1 mouse cellular context compared by ENCODE assay signal in the genomic region with DNA sequence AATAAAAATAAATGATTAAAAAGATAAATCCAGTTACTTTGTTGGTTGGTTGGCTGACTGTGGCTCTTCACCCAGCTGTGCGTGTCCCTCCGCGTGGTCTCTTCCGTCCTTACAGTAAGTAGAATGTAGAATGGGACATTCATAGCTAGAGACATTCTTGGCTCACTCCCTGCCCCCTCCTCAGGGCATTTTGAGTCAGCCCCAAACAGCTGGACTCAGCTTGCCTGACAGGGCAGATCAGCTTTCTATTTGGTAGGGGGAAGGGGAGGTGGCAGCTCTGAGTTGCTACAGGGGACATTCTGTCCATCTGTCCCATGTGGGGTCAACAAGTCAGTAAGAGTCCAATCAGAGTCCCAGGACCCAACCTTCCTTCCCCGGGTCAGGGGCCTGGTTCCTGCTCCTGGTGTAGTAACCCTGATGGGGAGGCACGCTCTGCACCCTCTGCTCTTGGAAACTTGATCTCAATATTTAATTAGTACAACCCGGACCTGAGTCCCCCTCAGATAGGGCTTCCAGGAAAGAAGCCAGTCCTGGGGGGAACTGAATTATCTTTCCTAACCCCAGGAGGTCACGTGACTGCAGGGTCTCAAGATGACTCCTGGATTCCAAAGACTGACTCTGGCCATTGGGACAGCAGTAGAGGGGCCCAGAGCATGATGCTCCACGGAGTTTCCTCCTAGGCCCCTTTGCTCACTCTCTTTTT.
TF ChIP-seq lines count a peak whose summit lies in the region.

No protein-coding gene starts in this region.

TF ChIP-seq in CH12.LX, 34 proteins besides CTCF, POLR2A, EP300 and RAD21:
- TF ChIP-seq KAT2A (IDR thresholded peaks at IDR 0.05; ENCODE audit: insufficient replicate concordance, low read length) (no peak), MYC (IDR thresholded peaks at IDR 0.05; ENCODE audit: low read depth, low read length) (peak; percentile 86), ZNF384 (IDR thresholded peaks at IDR 0.05; ENCODE audit: low read depth, low read length) (peak; percentile 41; the same call in 1 of the 2 replicates), SMC3 (IDR thresholded peaks at IDR 0.05; ENCODE audit: low read depth, low read length) (0 out of 2 replicates have a peak, but pooled peaks have one; percentile 7), E2F4 (IDR thresholded peaks at IDR 0.05; ENCODE audit: insufficient replicate concordance, low read depth, low read length) (no peak), SIN3A (IDR thresholded peaks at IDR 0.05; ENCODE audit: low read length) (peak; percentile 91; the same call in 1 of the 2 replicates), MEF2A (IDR thresholded peaks at IDR 0.05; ENCODE audit: borderline replicate concordance, low read depth, low read length) (peak; percentile 90), PAX5 (IDR thresholded peaks at IDR 0.05; ENCODE audit: low read length) (no peak), JUND (conservative IDR thresholded peaks at IDR 0.05; ENCODE audit: low read depth, low read length) (peak; percentile 76), ETS1 (conservative IDR thresholded peaks at IDR 0.05; ENCODE audit: low read depth, low read length) (peak; percentile 96), NRF1 (IDR thresholded peaks at IDR 0.05; ENCODE audit: low read depth, low read length) (no peak), TBP (conservative IDR thresholded peaks at IDR 0.05; ENCODE audit: low read depth, low read length) (peak; percentile 68; the same call in 1 of the 2 replicates), ZMIZ1 (IDR thresholded peaks at IDR 0.05; ENCODE audit: low read depth, low read length) (no peak), IRF4 (IDR thresholded peaks at IDR 0.05; ENCODE audit: low read depth, low read length) (peak; percentile 98), NELFE (IDR thresholded peaks at IDR 0.05; ENCODE audit: low read depth, low read length) (peak; percentile 56), TCF12 (IDR thresholded peaks at IDR 0.05; ENCODE audit: low read depth, low read length) (peak; percentile 98), MAX (IDR thresholded peaks at IDR 0.05; ENCODE audit: low read length) (peak; percentile 79), HCFC1 (IDR thresholded peaks at IDR 0.05; ENCODE audit: low read depth, low read length) (no peak), MAFK (IDR thresholded peaks at IDR 0.05; ENCODE audit: insufficient replicate concordance, low read length) (peak; percentile 49; the same call in 1 of the 2 replicates), GABPA (IDR thresholded peaks at IDR 0.05; ENCODE audit: insufficient replicate concordance, low read depth, low read length) (no peak), USF2 (conservative IDR thresholded peaks at IDR 0.05; ENCODE audit: low read depth, low read length) (peak; percentile 79), ZKSCAN1 (IDR thresholded peaks at IDR 0.05; ENCODE audit: borderline replicate concordance, low read depth, low read length) (no peak), POLR2AphosphoS2 (IDR thresholded peaks at IDR 0.05; ENCODE audit: low read depth, low read length) (peak; percentile 25; the same call in 1 of the 2 replicates), MAZ (IDR thresholded peaks at IDR 0.05; ENCODE audit: low read depth, low read length) (peak; percentile 97), CHD2 (IDR thresholded peaks at IDR 0.05; ENCODE audit: low read length) (peak; percentile 96), ELF1 (IDR thresholded peaks at IDR 0.05; ENCODE audit: low read depth, low read length) (0 out of 2 replicates have a peak, but pooled peaks have one; percentile 37), ZC3H11A (IDR thresholded peaks at IDR 0.05; ENCODE audit: low read depth, low read length) (no peak), RCOR1 (conservative IDR thresholded peaks at IDR 0.05; ENCODE audit: low read depth, low read length) (peak; percentile 96), JUN (IDR thresholded peaks at IDR 0.05; ENCODE audit: insufficient read depth, low read depth, low read length) (peak; percentile 76; the same call in 1 of the 2 replicates), CHD1 (IDR thresholded peaks at IDR 0.05; ENCODE audit: low read depth, low read length) (no peak; the same call in 1 of the 2 replicates), MXI1 (IDR thresholded peaks at IDR 0.05; ENCODE audit: low read depth, low read length) (peak; percentile 86), USF1 (IDR thresholded peaks at IDR 0.05; ENCODE audit: low read depth, low read length) (peak; percentile 84), BHLHE40 (IDR thresholded peaks at IDR 0.05; ENCODE audit: low read depth, low read length) (peak; percentile 70), UBTF (IDR thresholded peaks at IDR 0.05; ENCODE audit: low read depth, low read length) (0 out of 2 replicates have a peak, but pooled peaks have one; percentile 32)
TF ChIP-seq in CH12.LX: peak in this region for 24.
